Comparison of ENCODE assay signal across 24 mouse cellular contexts in the genomic region with DNA sequence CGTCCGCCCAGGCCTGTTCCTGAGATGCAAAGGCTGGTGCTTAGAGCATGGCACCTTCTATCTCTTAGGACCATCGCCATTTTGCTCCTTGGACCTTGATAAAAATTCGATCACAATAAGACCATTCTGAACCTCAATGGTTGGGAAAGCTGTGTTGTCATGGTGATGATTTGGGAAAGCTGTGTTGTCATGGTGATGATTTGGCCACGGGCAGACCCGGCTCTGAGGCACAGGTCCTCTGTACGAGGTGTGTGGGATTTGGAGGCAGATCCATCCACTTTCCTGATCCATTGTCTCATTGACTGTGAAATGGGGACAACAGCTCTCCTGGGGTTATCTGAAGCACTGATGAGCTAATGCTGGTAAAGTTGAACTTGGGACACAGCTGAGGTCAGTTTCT. TPM values are rescaled to one million over a fixed set of nuclear protein-coding genes. Genes with fewer than 3 reads are reported as not detected.
DNase-seq lines count a peak whose midpoint lies in the region; ATAC-seq lines count a peak whose summit lies in the region.
"Had no signal": no experiment of that assay in that cellular context is flagged by ENCODE, and none has a peak within 500 bp of the region (broad histone marks: within the 10 kb centered on the region; RNA-seq: fewer than 3 reads in every experiment).

No protein-coding gene starts in this region.

- no peak overlapping the region for H3K4me2 ChIP-seq in forebrain, embryonic 14.5 days (ENCODE audit: low read length)
- H3K4me2 ChIP-seq in forebrain, embryonic 13.5 days = no peak overlapping the region
- no peak overlapping the region for H3K4me2 ChIP-seq in neural tube, embryonic 15.5 days
- no peak overlapping the region for H3K4me2 ChIP-seq in midbrain, embryonic 11.5 days
- H3K4me2 ChIP-seq: embryonic facial prominence, embryonic 12.5 days; heart, embryonic 15.5 days; limb, embryonic 15.5 days had no signal

- H3K9me3 ChIP-seq in forebrain, embryonic 14.5 days (replicated peaks; ENCODE audit: control insufficient read depth, low read length) = no peaks in the 10 kb centered on the region
- H3K9me3 ChIP-seq in forebrain, embryonic 13.5 days (replicated peaks) = no peaks in the 10 kb centered on the region
- H3K9me3 ChIP-seq in neural tube, embryonic 15.5 days (replicated peaks) = no peaks in the 10 kb centered on the region
- no peaks in the 10 kb centered on the region for H3K9me3 ChIP-seq in midbrain, embryonic 11.5 days (ENCODE audit: control insufficient read depth, low read length)
- H3K9me3 ChIP-seq: embryonic facial prominence, embryonic 12.5 days; heart, embryonic 15.5 days; limb, embryonic 15.5 days had no signal

- no peaks in the 10 kb centered on the region for H3K36me3 ChIP-seq in forebrain, embryonic 14.5 days (ENCODE audit: control insufficient read depth, insufficient read depth, low read length)
- no peaks in the 10 kb centered on the region for H3K36me3 ChIP-seq in forebrain, embryonic 13.5 days (ENCODE audit: poor library complexity, severe bottlenecking)
- no peaks in the 10 kb centered on the region for H3K36me3 ChIP-seq in neural tube, embryonic 15.5 days
- no peaks in the 10 kb centered on the region for H3K36me3 ChIP-seq in midbrain, embryonic 11.5 days (ENCODE audit: control insufficient read depth, insufficient read depth, low read length)
- H3K36me3 ChIP-seq: embryonic facial prominence, embryonic 12.5 days; heart, embryonic 15.5 days; limb, embryonic 15.5 days had no signal

- no peak for ATAC-seq in forebrain, embryonic 14.5 days
- no peak for ATAC-seq in forebrain, embryonic 13.5 days
- peak; percentile 53; the same call in 1 of the 2 replicates for ATAC-seq in neural tube, embryonic 15.5 days (ENCODE audit: low FRiP score)
- 0 out of 2 replicates have a peak, but pooled peaks have one; percentile 57 for ATAC-seq in midbrain, embryonic 11.5 days (ENCODE audit: low FRiP score)
- no peak for ATAC-seq in frontal cortex, adult (ENCODE audit: low TSS enrichment)

- intact Hi-C loops in heart, postnatal 10 days (cut with DNase I) = no loop called here

- WGBS in forebrain, embryonic 14.5 days = 42% methylated on average over 7 of the region's 7 CpGs
- WGBS in forebrain, embryonic 13.5 days = 41% methylated on average over 7 of the region's 7 CpGs
- 30% methylated on average over 7 of the region's 7 CpGs for WGBS in neural tube, embryonic 15.5 days
- 35% methylated on average over 7 of the region's 7 CpGs for WGBS in midbrain, embryonic 11.5 days

- DNase-seq in forebrain, embryonic 14.5 days (ENCODE audit: low spot score) = peak; percentile 45
- no peak for DNase-seq in neural tube, embryonic 10.5 days (ENCODE audit: extremely low spot score, low spot score)
- peak; percentile 83 for DNase-seq in midbrain, embryonic 11.5 days (ENCODE audit: low spot score, missing footprints)
- DNase-seq in urinary bladder, adult 2 months (ENCODE audit: low spot score) = no peak
- no peak for DNase-seq in heart, postnatal 10 days
- DNase-seq: adrenal gland, postnatal 10 days; cerebellum, adult 9-11 months; gastrocnemius, postnatal 14 days; heart, adult 2 months; kidney, adult 2 months; kidney, postnatal 25 days; lung, postnatal 10 days; thymus, postnatal 36 days had no signal

- H3K4me1 ChIP-seq in forebrain, embryonic 14.5 days (ENCODE audit: control insufficient read depth, insufficient read depth, low read length) = no peaks in the 10 kb centered on the region
- H3K4me1 ChIP-seq in forebrain, embryonic 13.5 days = peaks cover 6% of the 10 kb centered on the region; the same call in 1 of the 2 replicates
- peaks cover 12% of the 10 kb centered on the region; the same call in 1 of the 2 replicates for H3K4me1 ChIP-seq in neural tube, embryonic 15.5 days
- H3K4me1 ChIP-seq in midbrain, embryonic 11.5 days (ENCODE audit: control insufficient read depth, insufficient read depth, low read length) = peaks cover 5% of the 10 kb centered on the region; the same call in 1 of the 2 replicates
- H3K4me1 ChIP-seq: embryonic facial prominence, embryonic 12.5 days; heart, embryonic 15.5 days; limb, embryonic 15.5 days had no signal

- no peaks in the 10 kb centered on the region for H3K27me3 ChIP-seq in forebrain, embryonic 14.5 days (replicated peaks; ENCODE audit: control insufficient read depth, insufficient read depth, low read length)
- H3K27me3 ChIP-seq in forebrain, embryonic 13.5 days = no peaks in the 10 kb centered on the region
- H3K27me3 ChIP-seq in neural tube, embryonic 15.5 days (replicated peaks) = no peaks in the 10 kb centered on the region
- no peaks in the 10 kb centered on the region for H3K27me3 ChIP-seq in midbrain, embryonic 11.5 days (ENCODE audit: control insufficient read depth, insufficient read depth, low read length)
- H3K27me3 ChIP-seq: embryonic facial prominence, embryonic 12.5 days; limb, embryonic 15.5 days had no signal

- no peak overlapping the region for H3K27ac ChIP-seq in forebrain, embryonic 14.5 days (ENCODE audit: low read depth, low read length)
- H3K27ac ChIP-seq in forebrain, embryonic 13.5 days = no peak overlapping the region
- no peak overlapping the region for H3K27ac ChIP-seq in neural tube, embryonic 15.5 days (replicated peaks)
- no peak overlapping the region for H3K27ac ChIP-seq in midbrain, embryonic 11.5 days (ENCODE audit: low read depth, low read length)
- H3K27ac ChIP-seq: embryonic facial prominence, embryonic 12.5 days; heart, adult 2 months; heart, embryonic 15.5 days; limb, embryonic 15.5 days had no signal

- no peak overlapping the region for H3K4me3 ChIP-seq in forebrain, embryonic 14.5 days (ENCODE audit: low read depth, low read length)
- no peak overlapping the region for H3K4me3 ChIP-seq in forebrain, embryonic 13.5 days
- no peak overlapping the region for H3K4me3 ChIP-seq in neural tube, embryonic 15.5 days (replicated peaks)
- no peak overlapping the region for H3K4me3 ChIP-seq in midbrain, embryonic 11.5 days (ENCODE audit: low read depth, low read length)
- H3K4me3 ChIP-seq: embryonic facial prominence, embryonic 12.5 days; heart, adult 2 months; heart, embryonic 15.5 days; limb, embryonic 15.5 days; myocyte had no signal

- no peak overlapping the region for H3K9ac ChIP-seq in forebrain, embryonic 14.5 days (ENCODE audit: low read length)
- H3K9ac ChIP-seq in forebrain, embryonic 13.5 days = no peak overlapping the region
- no peak overlapping the region for H3K9ac ChIP-seq in neural tube, embryonic 15.5 days (replicated peaks)
- no peak overlapping the region for H3K9ac ChIP-seq in midbrain, embryonic 11.5 days (ENCODE audit: low read length)
- H3K9ac ChIP-seq: embryonic facial prominence, embryonic 12.5 days; heart, embryonic 15.5 days; limb, embryonic 15.5 days had no signal

RNA-seq across cellular contexts. Expression of gene Pkd1l2, which starts 42.4 kb away (rescaled TPM):
- polyA plus RNA-seq in forebrain, embryonic 14.5 days (2014; fragmentation: Nextera tagmentation; extraction: Ambion mirVana) = not detected in 2 replicates
- polyA plus RNA-seq in forebrain, embryonic 13.5 days (2015; fragmentation: Nextera tagmentation; extraction: Ambion mirVana) = 0.04 TPM in 1 of 2 replicates, not detected in the other
- polyA plus RNA-seq in neural tube, embryonic 15.5 days (2015; fragmentation: Nextera tagmentation; extraction: Ambion mirVana) = 0.10 and 0.19 TPM in 2 replicates
- polyA plus RNA-seq in midbrain, embryonic 11.5 days (2014; fragmentation: Nextera tagmentation; extraction: Ambion mirVana) = not detected in 2 replicates
- polyA plus RNA-seq in urinary bladder, adult 2 months (2012; rRNA removed) = 0.07 and 0.09 TPM in 2 replicates
- total RNA-seq in heart, postnatal 10 days (2021) = under 1 TPM in 1 of 2 experiments, not detected in 1; 0.17 TPM
- total RNA-seq: CH12.LX; heart, adult 2 months had no signal
- polyA plus RNA-seq: embryonic facial prominence, embryonic 12.5 days; heart, adult 2 months; liver, embryonic 16.5 days had no signal

RNA-seq across cellular contexts. Expression of gene Gcsh, which starts 46.5 kb away (rescaled TPM):
- polyA plus RNA-seq in forebrain, embryonic 14.5 days (2014; fragmentation: Nextera tagmentation; extraction: Ambion mirVana) = 85.8 and 112 TPM in 2 replicates
- polyA plus RNA-seq in forebrain, embryonic 13.5 days (2015; fragmentation: Nextera tagmentation; extraction: Ambion mirVana) = 111 and 120 TPM in 2 replicates
- 108 and 116 TPM in 2 replicates for polyA plus RNA-seq in neural tube, embryonic 15.5 days (2015; fragmentation: Nextera tagmentation; extraction: Ambion mirVana)
- polyA plus RNA-seq in midbrain, embryonic 11.5 days (2014; fragmentation: Nextera tagmentation; extraction: Ambion mirVana) = 146 and 158 TPM in 2 replicates
- polyA plus RNA-seq in urinary bladder, adult 2 months (2012; rRNA removed) = 60.5 and 70.1 TPM in 2 replicates
- total RNA-seq in heart, postnatal 10 days (2021) = 10 to 100 TPM; 37.2 to 39.5 TPM

RNA-seq across cellular contexts. Expression of gene Bco1, which starts 55.8 kb away (rescaled TPM):
- 0.12 TPM in 1 of 2 replicates, not detected in the other for polyA plus RNA-seq in forebrain, embryonic 14.5 days (2014; fragmentation: Nextera tagmentation; extraction: Ambion mirVana)
- not detected in 2 replicates for polyA plus RNA-seq in forebrain, embryonic 13.5 days (2015; fragmentation: Nextera tagmentation; extraction: Ambion mirVana)
- 0.14 and 0.40 TPM in 2 replicates for polyA plus RNA-seq in neural tube, embryonic 15.5 days (2015; fragmentation: Nextera tagmentation; extraction: Ambion mirVana)
- polyA plus RNA-seq in midbrain, embryonic 11.5 days (2014; fragmentation: Nextera tagmentation; extraction: Ambion mirVana) = 0.18 and 0.28 TPM in 2 replicates
- 0.21 and 0.25 TPM in 2 replicates for polyA plus RNA-seq in urinary bladder, adult 2 months (2012; rRNA removed)
- under 1 TPM in 1 of 2 experiments, not detected in 1; 0.14 TPM for total RNA-seq in heart, postnatal 10 days (2021)
- total RNA-seq: CH12.LX; heart, adult 2 months; left cerebral cortex, postnatal 25 days; megakaryocyte, adult 5-6 weeks had no signal
- polyA plus RNA-seq: heart, embryonic 15.5 days had no signal

Comparison
In these comparisons a context has a peak if more than half of its experiments do, and no peak if none do; other contexts are left out.
1. ATAC-seq: peak in neural tube, embryonic 15.5 days (single experiment) and midbrain, embryonic 11.5 days (single experiment); none in forebrain, embryonic 14.5 days (single experiment), forebrain, embryonic 13.5 days (single experiment) and frontal cortex, adult (single experiment).
2. DNase-seq: peak in forebrain, embryonic 14.5 days (single experiment) and midbrain, embryonic 11.5 days (single experiment); none in neural tube, embryonic 10.5 days (single experiment), urinary bladder, adult 2 months (single experiment) and heart, postnatal 10 days (0 of 2).